Mouse (Mus musculus) thymus, adult 18-20 months (tissue): ENCODE results near the gene Pigv.

Experiments used
- DNase-seq, 2 experiments: peaks; one replicate each; pipeline ENCODE4 v3.0.0; 2022; ENCODE audit warnings: mixed read lengths in 2 of 2

The Pigv gene

GRCm38 (mm10) chr4:133671881-133672844 is at the start of gene Pigv:
Gene Pigv (minus strand): TSS chr4:133672647.
- peak; percentile 83 to 86 for DNase-seq

DNA sequence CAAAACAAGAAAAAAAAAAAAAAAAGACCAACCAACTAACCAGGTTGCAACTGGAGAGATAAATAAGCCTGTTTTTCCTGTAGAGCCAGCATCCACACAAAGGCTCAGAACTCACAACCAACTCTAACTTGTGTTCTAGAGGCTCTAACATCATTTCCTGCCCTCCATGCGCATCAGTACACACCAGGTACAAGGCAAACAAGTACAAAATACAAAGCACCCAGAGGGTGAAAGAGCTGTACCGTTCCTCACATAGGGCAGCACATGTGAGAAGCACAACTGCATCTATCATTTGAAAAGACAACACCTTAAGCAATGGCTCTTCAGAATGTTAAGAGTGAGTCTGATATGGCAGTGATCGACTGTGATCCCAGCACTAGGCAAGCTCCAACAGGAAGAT is 47.3 kb upstream of the Pigv start:
- DNase-seq, result no peak

DNA sequence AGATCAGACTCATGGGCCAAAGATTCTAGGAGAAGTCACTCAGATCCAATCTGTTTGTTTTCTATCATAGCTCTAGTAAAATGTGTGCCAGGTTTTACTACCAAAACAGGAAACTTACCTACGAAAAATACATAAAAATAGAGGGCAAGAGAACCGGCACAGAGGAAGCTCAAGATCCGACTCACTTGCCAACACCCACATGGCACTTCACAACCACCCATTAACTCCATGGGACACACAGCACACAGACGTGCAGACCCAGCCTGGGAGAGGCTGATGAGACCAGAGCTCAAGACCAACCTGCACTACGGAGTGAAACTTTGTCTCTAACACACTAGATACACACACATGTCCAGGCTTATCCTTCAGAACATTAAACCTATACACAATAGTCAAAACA is 40.3 kb upstream of the Pigv start:
- DNase-seq, result no peak

GRCm38 (mm10) chr4:133711307-133712076 is 39.0 kb upstream of the Pigv start:
- no peak for DNase-seq

DNA sequence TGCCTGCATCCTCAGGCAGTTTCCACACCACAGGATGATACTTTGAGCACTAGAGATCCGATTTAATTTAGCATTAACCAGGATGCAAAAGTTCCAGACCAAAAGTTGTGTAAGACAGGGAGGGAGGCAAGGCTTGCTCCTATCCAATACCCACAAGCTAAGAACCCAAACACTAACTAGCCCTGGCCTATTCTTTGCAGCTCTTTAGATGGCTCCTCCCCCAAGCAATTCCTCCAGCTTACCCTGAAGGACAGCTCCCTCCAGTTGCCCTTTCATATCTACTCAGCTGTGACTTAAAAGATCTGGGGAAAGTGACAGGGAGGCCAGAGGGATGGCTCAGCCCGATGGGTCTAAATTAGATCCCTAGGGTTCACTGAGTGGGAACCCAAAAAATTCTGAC is 36.9 kb upstream of the Pigv start:
- DNase-seq, result no peak

DNA sequence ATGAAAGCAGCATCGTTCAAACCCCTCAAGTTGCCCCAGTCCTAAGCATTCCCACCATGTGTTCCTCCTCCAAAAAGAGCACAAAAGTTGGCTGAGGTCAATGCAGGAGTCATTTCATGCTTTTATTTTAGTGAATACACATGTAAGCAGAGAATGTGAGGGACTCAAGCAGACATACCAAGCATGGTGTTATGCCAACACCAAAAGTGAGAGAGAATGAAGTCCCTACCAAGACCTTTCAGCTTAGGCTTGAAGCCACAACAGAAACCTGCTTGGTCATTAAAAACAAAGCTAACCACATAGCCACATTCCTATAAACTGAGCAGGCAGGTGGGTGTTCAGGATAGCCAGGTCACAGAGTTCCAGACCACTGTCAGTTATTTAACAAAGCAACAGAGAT is 35.0 kb upstream of the Pigv start:
- no peak for DNase-seq

- DNase-seq, result peak; percentile 73 to 82
Measured at GRCm38 (mm10) chr4:133706956-133707355, 34.5 kb upstream of the Pigv start.

- DNase-seq, result no peak
Measured at GRCm38 (mm10) chr4:133705062-133705461, 32.6 kb upstream of the Pigv start.

DNA sequence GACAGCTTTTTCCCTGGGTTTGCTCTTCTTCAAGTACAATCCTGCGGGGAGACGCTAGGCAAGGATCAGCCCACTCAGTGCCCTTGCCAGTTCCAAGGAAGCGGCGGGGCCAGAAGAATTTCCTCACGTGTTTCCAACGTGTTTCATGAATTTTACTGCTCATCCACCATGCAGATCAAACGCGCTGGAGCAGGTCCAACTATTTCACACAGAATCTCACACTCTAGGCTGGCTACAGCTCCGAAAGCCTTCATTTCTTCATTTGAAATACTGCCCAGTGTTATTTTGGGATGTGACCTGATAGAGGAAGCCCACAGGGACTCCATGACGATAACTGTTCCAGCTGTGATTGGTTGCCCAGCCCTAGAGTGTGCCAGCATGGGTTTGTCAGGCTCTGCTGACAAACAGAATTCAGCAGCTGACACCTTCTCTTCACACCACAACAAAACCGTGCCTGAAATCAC is 28.5 kb upstream of the Pigv start:
- no peak for DNase-seq

- no peak for DNase-seq
Measured at GRCm38 (mm10) chr4:133695363-133695762, 22.9 kb upstream of the Pigv start.

- no peak for DNase-seq
Measured at GRCm38 (mm10) chr4:133690252-133690651, 17.8 kb upstream of the Pigv start.

DNA sequence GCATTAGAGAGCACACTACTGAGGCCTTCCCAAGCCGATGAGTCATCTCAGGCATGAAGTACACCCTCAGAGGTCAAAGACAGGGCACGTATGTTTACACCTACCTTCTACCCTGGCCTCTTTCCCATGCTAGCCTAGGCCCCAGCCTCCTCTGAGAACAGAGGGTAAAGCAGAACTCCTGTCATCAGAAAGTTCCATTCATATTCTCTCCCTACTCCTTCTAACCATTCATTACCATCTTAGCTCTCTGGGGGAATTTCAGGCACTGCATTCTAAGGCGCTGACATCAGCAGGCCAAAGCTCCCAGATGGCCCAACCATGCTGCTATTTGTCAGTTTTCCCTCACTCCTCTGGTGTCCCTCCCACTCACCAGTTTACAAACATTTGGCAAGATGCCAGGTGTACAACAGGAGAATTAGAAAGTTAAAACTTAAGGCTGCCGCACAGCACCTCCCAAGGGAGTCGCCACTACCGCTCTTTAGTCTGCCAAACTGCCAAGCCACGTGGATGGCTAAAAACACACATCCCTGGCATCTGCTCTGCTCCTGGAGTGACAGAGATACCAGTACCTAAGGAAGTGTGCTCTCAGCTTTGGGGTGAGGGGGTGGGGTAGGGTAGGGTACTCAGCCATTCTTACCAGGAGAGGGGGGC is 16.1 kb upstream of the Pigv start:
- DNase-seq, result no peak

DNA sequence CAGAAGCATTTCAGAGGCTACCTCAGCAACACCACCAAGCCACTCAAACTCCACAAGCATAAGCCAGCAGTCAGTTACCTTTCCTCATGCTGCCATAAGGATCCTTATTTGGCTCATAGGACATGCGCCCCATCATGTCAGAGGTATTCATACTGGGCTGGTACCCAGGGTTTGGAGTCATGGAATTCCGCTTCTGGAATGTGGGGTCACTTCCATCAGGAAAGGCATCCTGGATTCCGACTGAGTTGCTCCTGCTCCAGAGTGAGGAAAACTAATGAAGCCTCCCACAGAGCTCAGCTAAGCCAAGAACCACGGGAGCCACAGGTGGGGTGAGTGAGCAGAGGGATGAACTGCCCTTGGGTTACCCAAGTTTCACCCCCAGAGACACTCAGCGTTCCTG is 14.7 kb upstream of the Pigv start:
- no peak for DNase-seq

DNA sequence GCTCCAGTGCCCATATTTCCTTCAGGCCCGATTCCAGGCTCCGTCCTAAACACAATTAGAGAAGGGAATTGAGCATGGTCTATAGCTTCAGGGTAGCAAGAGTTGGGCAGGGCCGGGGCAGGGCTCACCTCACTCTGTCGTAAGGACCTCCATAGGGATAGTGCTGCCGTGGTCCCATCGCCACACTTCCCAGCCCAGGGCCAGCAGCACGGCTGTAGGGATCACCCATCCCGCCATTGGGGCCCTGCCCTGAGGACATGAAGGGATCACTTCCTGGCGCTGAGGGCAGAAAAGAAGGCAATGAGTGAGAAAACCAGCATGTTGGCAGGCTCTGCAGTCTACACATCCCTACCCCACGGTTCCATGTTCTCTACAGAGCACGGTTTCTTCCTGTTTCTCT is 14.1 kb upstream of the Pigv start:
- DNase-seq, result no peak

GRCm38 (mm10) chr4:133680206-133680786 is 7.8 kb upstream of the Pigv start:
- DNase-seq, result no peak

GRCm38 (mm10) chr4:133679629-133680028 is 7.2 kb upstream of the Pigv start:
- DNase-seq, result no peak

GRCm38 (mm10) chr4:133677266-133677665 is 4.8 kb upstream of the Pigv start:
- no peak for DNase-seq

DNA sequence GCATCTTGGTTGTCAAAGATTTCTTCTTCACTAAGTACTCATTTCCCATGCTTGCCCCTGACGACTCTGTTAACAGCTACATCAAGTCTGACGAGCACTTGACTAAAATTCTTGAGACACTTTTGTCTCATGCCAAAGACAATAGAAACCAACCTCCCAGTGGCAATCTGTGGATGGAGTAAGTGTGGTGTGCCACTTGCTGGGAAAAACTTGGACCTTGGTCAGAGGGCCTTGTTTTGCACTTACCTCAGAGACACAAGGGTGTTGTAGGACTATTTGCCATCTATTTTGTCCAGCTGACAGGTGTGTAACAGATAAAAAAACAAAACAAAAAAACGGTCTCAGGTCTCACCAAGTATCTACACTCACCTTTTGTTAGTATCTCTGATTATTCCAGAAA is 3.7 kb upstream of the Pigv start:
- no peak for DNase-seq

GRCm38 (mm10) chr4:133675594-133676016 is 3.2 kb upstream of the Pigv start:
- DNase-seq, result no peak

- DNase-seq, result no peak
Measured at GRCm38 (mm10) chr4:133674331-133674695, 1.9 kb upstream of the Pigv start.

DNA sequence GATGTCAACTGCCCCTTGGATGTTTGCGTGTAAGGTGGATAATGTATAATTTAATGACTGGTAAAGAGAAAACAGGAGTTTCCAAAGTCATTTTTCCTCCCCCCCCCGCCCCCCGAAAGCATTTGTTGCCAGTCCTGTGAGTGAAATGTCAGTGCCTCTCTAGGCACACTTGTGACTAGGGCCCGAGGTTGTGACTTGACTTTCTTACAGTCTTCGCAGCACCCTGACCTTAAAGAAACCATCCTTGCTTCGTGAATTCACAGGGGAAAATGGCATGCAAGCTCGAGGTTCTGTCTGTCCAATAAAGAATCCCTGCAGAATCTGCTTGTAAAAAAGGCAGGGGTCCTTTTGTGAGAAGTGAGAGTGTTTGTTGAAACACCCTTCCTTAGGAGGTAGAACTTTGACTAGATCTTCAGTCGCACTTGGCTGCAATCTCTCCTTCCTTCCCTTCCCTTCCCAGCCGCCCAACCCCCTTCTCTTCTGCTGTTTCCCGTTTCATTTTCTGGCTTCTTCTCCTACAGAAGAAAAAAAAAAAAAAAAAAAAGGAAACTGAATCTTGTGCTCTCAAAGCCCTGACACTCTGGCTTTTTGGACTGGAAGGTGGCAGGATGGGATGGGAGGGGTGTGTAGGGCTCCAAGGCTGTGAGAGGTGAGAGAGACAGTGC is 1.4 kb upstream of the Pigv start:
- DNase-seq, result no peak
